Mouse (Mus musculus): ENCODE measurements at regions not wholly inside any gene's neighbourhood (a gene's known extent, or its start where the extent isn't known, plus 50 kb on each side); places are given as distances from the start of the nearest gene placed in this dataset.

DNA sequence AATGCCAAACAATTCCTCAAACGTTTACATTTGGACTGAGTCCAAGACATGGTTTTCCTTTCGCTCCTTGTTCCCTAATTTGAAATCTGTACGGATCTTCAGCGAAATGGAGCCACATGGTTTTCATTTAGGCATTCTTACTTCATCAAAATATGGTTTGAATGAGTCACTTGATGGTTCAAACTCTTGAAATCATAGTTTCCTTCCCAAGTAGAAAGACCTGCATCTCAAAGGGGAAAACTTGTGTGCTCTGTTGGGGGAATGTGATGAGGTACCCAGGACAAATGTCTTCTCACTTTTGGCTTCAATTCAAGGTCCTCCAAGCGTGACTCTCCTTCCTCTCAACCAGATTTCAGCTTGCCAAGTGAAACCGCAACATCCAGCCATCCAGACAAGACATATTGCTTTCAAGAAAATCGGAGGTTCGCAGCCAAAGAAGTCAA, 418.6 kb downstream of the Sorl1 start:
- Histone ChIP-seq H3K4me3 (replicated peaks; ENCODE audit: extremely low read depth, low read depth, low read length) (no peak overlapping the region), H3K4me1 (ENCODE audit: control insufficient read depth, insufficient read depth, low read length) (no peaks in the 10 kb centered on the region)
- DNase-seq = no peak
- no peak for TF ChIP-seq POLR2A (IDR thresholded peaks at IDR 0.05; ENCODE audit: borderline replicate concordance, extremely low read depth, low read depth, low read length)
- TF ChIP-seq CTCF (IDR thresholded peaks at IDR 0.05; ENCODE audit: insufficient read depth, low read length) = no peak
- WGBS = 27% methylated on average over 8 of the region's 8 CpGs

DNA sequence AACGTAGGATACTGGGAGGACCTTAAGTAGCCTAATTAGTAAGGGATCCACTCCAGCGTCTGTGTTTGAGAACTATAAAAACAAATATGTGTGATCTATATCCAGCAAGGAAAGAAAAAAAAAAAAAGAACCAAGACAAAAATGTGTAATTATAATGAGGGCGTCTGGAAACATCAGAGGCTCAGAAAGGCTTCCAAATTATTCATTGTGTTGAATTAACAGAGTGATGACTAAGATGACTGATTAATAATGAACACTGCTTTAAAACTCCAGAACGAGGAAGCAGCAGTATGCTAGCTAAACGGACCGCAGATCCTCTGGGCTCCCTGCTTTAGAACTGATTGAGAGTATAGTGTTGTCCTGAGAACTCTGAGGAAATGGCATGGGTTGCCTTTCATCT, 421.0 kb downstream of the Sorl1 start:
- no peak for DNase-seq
- TF ChIP-seq CTCF (IDR thresholded peaks at IDR 0.05; ENCODE audit: insufficient read depth, low read length) = no peak
- no peak for TF ChIP-seq POLR2A (IDR thresholded peaks at IDR 0.05; ENCODE audit: borderline replicate concordance, extremely low read depth, low read depth, low read length)
- no peaks in the 10 kb centered on the region for H3K4me1 ChIP-seq (ENCODE audit: control insufficient read depth, insufficient read depth, low read length)
- 66% methylated on average over 6 of the region's 6 CpGs for WGBS
- H3K4me3 ChIP-seq (replicated peaks; ENCODE audit: extremely low read depth, low read depth, low read length) = no peak overlapping the region

- Histone ChIP-seq H3K4me1 (ENCODE audit: control insufficient read depth, insufficient read depth, low read length) (no peaks in the 10 kb centered on the region), H3K4me3 (replicated peaks; ENCODE audit: extremely low read depth, low read depth, low read length) (no peak overlapping the region)
- no peak for DNase-seq
- no peak for TF ChIP-seq CTCF (IDR thresholded peaks at IDR 0.05; ENCODE audit: insufficient read depth, low read length)
- TF ChIP-seq POLR2A (IDR thresholded peaks at IDR 0.05; ENCODE audit: borderline replicate concordance, extremely low read depth, low read depth, low read length) = no peak
- 34% methylated on average over 6 of the region's 6 CpGs for WGBS
Measured at GRCm38 (mm10) chr9:41700683-41701082, 423.4 kb downstream of the Sorl1 start.

DNA sequence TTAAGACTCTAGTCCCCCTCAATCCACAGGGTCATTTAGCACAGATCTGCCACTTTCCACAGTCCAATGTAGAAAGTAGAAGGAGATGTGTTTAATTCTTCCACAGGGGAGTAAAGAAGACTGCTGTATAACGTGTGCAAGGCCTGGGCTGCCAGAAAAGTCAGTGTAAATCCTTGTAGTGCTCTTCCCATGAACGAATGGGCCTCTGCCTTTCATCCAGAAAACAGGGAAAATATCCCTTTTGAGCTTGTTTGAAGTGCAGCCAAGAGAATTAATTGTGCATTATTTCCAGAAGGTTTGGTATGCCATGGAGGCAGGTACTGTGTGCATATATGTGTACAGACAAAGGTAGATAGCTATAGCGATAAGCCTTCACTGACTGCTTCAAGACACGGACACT, 425.1 kb downstream of the Sorl1 start:
- WGBS = 78% methylated on average over 4 of the region's 4 CpGs
- TF ChIP-seq CTCF (IDR thresholded peaks at IDR 0.05; ENCODE audit: insufficient read depth, low read length) = no peak
- no peak for TF ChIP-seq POLR2A (IDR thresholded peaks at IDR 0.05; ENCODE audit: borderline replicate concordance, extremely low read depth, low read depth, low read length)
- no peak overlapping the region for H3K4me3 ChIP-seq (replicated peaks; ENCODE audit: extremely low read depth, low read depth, low read length)
- H3K4me1 ChIP-seq (ENCODE audit: control insufficient read depth, insufficient read depth, low read length) = no peaks in the 10 kb centered on the region
- no peak for DNase-seq

GRCm38 (mm10) chr9:41697611-41698467, 426.3 kb downstream of the Sorl1 start:
- Histone ChIP-seq H3K4me1 (ENCODE audit: control insufficient read depth, insufficient read depth, low read length) (no peaks in the 10 kb centered on the region), H3K4me3 (replicated peaks; ENCODE audit: extremely low read depth, low read depth, low read length) (no peak overlapping the region)
- peak; percentile 21 for DNase-seq
- WGBS = 75% methylated on average over 24 of the region's 24 CpGs
- TF ChIP-seq CTCF (IDR thresholded peaks at IDR 0.05; ENCODE audit: insufficient read depth, low read length) (no peak), POLR2A (IDR thresholded peaks at IDR 0.05; ENCODE audit: borderline replicate concordance, extremely low read depth, low read depth, low read length) (no peak)

DNA sequence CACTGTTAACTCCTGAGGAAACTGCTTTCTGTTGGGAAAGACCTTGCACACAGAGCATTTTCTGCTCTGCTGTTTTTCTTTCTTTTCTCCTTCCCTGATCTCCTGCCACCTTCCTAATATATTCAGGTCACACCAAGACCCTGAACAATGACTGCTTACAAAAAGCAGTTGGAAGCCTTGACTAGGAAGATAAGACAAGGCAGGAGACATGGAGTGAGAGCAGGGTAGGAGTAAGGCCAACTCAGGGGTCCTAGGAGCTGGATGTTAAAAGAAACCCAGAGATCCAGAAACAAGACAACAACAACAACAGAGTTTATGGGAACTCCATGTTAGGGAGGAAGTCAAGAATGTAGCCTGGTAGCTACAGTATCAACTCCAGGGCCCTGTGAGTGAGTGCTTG, 426.9 kb downstream of the Sorl1 start:
- no peak for DNase-seq
- TF ChIP-seq POLR2A (IDR thresholded peaks at IDR 0.05; ENCODE audit: borderline replicate concordance, extremely low read depth, low read depth, low read length) = no peak
- no peak for TF ChIP-seq CTCF (IDR thresholded peaks at IDR 0.05; ENCODE audit: insufficient read depth, low read length)
- Histone ChIP-seq H3K4me1 (ENCODE audit: control insufficient read depth, insufficient read depth, low read length) (no peaks in the 10 kb centered on the region), H3K4me3 (replicated peaks; ENCODE audit: extremely low read depth, low read depth, low read length) (no peak overlapping the region)

- TF ChIP-seq CTCF (IDR thresholded peaks at IDR 0.05; ENCODE audit: insufficient read depth, low read length) (no peak), POLR2A (IDR thresholded peaks at IDR 0.05; ENCODE audit: borderline replicate concordance, extremely low read depth, low read depth, low read length) (no peak)
- H3K4me1 ChIP-seq (ENCODE audit: control insufficient read depth, insufficient read depth, low read length) = peaks cover 2% of the 10 kb centered on the region
- DNase-seq = no peak
- 39% methylated on average over 1 of the region's 1 CpGs for WGBS
- no peak overlapping the region for H3K4me3 ChIP-seq (replicated peaks; ENCODE audit: extremely low read depth, low read depth, low read length)
Measured at GRCm38 (mm10) chr9:41682911-41683310, 441.2 kb downstream of the Sorl1 start.

GRCm38 (mm10) chr9:41675656-41676055, 448.4 kb downstream of the Sorl1 start:
- no peak for DNase-seq
- WGBS = 88% methylated on average over 2 of the region's 2 CpGs
- no peak for TF ChIP-seq CTCF (IDR thresholded peaks at IDR 0.05; ENCODE audit: insufficient read depth, low read length)
- TF ChIP-seq POLR2A (IDR thresholded peaks at IDR 0.05; ENCODE audit: borderline replicate concordance, extremely low read depth, low read depth, low read length) = no peak
- Histone ChIP-seq H3K4me1 (ENCODE audit: control insufficient read depth, insufficient read depth, low read length) (no peaks in the 10 kb centered on the region), H3K4me3 (replicated peaks; ENCODE audit: extremely low read depth, low read depth, low read length) (no peak overlapping the region)

DNA sequence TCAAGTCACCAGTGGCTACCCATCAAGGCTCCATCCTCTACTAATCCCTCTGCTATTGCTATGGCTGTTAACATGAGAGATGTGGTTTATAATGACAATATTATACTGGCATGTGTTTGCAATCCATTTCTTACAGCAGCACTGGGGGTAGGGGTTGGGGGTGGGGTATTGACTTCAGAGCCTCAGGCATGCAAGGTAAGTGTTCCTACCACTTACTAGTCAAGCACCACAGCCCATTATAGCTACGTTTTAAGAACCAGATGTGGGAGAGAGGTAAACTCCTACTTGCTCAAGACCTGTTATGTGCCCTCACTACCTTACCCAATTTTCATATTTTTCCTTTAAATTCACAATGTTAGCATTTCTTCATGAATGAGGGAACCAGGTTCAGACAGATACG, 451.1 kb downstream of the Sorl1 start:
- DNase-seq = no peak
- TF ChIP-seq POLR2A (IDR thresholded peaks at IDR 0.05; ENCODE audit: borderline replicate concordance, extremely low read depth, low read depth, low read length) (no peak), CTCF (IDR thresholded peaks at IDR 0.05; ENCODE audit: insufficient read depth, low read length) (no peak)
- no peak overlapping the region for H3K4me3 ChIP-seq (replicated peaks; ENCODE audit: extremely low read depth, low read depth, low read length)
- 58% methylated on average over 2 of the region's 2 CpGs for WGBS
- H3K4me1 ChIP-seq (ENCODE audit: control insufficient read depth, insufficient read depth, low read length) = no peaks in the 10 kb centered on the region

DNA sequence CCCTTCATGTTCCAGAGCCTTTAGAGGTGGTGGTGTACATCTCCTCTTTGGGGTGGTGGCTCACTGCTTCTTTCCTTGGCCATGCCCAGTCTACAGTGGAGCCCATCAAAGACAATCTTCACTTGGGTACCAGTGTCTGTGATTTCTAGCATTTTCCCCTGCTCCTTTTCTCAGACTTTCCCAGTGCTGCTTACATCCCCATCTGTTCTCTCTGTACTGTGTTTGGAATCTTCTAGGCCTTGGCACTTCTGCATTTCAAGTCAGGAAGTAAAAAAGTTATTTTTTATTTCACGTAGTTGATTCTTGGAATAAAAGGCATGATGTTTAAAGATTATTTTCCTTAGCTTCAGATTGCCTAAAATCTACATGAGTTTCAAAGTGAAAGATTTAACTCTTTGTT, 455.4 kb downstream of the Sorl1 start:
- DNase-seq = no peak
- TF ChIP-seq CTCF (IDR thresholded peaks at IDR 0.05; ENCODE audit: insufficient read depth, low read length) = no peak
- TF ChIP-seq POLR2A (IDR thresholded peaks at IDR 0.05; ENCODE audit: borderline replicate concordance, extremely low read depth, low read depth, low read length) = no peak
- Histone ChIP-seq H3K4me3 (replicated peaks; ENCODE audit: extremely low read depth, low read depth, low read length) (no peak overlapping the region), H3K4me1 (ENCODE audit: control insufficient read depth, insufficient read depth, low read length) (no peaks in the 10 kb centered on the region)
- 61% methylated on average over 1 of the region's 1 CpGs for WGBS
